Mouse (Mus musculus): Measurements from ENCODE around the gene Cfap97. TPM values are rescaled to one million over a fixed set of nuclear protein-coding genes. Genes with fewer than 3 reads are reported as not detected.

Gene Cfap97
- total RNA-seq, 2 experiments from 2014 or later = 21.4 to 22.8 TPM

DNA sequence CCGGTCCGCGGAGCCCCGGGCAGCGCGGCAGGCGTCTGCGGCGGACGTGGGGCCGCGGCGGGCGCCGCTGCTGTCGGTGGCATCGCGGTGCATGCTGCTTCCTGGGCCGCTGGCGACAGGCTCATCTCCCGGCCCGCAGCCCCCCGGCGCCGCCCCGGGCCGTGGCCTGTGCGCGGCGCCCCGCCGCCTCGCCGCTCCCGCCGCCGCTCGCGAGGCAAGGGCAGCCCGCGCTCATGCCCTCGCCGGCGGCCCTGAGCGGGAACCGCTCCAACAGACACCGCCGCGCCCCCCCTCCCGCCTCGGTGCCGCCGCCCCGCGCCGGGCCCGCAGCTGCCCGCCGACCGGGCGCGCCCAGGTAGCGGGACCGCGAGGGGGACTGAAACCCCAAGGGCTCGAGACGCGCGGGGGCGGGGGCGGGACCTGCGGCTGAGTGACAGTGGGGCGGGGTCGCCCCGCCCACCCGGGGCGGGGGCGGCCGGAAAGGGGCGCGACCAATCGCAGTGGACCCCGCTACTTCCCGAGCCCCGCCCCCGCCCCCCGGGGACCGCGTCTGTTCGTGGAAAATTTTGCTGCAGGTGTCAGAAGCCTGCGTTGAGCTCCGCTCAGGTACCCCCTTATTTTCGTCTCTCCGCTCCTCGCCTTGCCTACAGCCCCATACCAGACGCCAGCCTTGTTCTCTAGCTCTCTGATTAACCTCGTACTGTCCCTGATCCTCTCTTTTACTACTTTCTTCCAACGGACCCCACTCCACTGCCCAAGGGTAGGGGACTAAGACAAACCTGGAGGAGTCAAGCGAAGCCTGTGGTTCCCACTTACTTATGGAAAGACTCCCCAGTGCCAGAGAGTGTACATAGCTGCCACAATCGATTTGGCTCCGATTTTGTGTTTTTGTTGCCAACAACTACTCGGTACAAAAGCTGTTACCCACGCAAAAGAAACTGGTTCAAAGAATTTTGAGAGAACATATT lies 777 bp downstream of the Cfap97 start, which contains the start of gene Snx25:
TSS of gene Snx25 (minus strand) at position 96 of the 968 bp plus-strand sequence.
- intact Hi-C loops (cut with DNase I) = loop anchor here (1.0 to 10.0 kb wide), 3 partner anchors 10 to 178 kb away; partner anchors contain the start of genes 1700029J07Rik and Ufsp2
- peak; percentile 81 to 83 for DNase-seq (ENCODE audit: low spot score in 2 of 2)

DNA sequence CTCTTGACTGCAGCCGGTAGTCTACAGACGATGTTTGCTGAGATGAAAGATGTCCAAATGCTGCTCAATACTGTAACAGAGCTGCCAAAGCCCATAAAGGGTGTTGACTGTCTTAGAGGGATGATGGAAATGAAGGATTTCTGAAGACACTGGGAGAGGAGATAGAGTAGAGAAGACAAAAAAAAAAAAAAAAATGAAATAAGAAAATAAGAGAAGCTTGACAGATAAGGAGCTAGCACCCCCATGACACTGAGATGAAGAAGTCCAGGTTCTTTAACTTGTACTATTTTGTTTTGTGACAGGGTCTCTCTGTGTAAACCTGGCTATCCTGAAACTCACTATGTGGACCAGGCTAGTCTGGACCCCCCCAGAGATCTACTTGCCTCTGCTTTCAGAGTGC lies 1.5 kb downstream of the Cfap97 start:
- no peak for DNase-seq (ENCODE audit: low spot score in 2 of 2)
- intact Hi-C loops (cut with DNase I) = loop anchor here (1.0 to 10.0 kb wide), 3 partner anchors 9 to 178 kb away; partner anchors contain the start of genes 1700029J07Rik and Ufsp2

DNA sequence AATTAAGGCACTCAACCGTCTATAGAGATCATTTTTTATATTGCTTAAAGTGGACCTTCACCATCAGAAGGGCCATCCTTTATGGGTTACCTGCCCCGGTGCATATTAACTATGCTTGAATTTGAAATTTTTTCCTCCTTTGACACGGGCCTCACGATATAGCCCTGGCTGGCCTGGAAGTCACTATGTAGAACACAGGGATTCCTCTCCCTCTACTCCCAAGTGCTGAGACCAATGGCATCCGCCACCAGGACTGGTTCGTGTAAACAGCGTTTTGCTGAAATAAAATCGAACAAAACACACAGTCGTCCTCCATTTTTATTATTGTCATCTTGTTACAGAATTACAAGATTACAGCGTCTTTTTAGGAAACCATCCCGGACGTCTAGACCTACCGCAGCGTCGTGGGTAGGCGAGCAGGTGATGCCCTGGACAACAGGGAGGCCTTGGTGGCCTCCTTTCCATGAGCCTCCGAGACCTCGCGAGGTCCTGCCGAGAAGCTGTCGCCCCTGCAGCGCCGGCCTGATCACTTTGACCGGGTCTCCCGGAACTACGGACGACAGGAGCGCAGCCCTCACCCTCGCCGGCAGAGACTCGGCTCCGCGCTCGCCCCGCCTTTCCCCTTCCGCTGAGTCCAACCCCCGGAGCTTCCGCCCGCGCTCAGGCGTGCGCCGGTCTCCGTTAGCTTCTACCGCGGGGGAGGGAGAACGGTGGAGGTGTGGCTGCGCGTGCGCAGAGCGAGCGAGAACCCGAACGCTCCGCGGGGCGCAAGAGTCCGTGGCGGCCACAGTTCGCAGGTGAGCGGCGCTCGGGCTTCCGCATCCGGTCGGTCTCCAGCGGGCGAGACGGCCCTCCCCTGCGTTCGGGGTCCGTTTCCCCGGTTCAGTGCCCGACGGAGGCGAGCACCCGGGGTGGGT lies 11.6 kb downstream of the Cfap97 start:
- intact Hi-C loops (cut with DNase I) = loop anchor here (1.0 to 2.0 kb wide), 2 partner anchors 10 to 164 kb away; partner anchors contain the start of gene Lrp2bp
- DNase-seq (ENCODE audit: low spot score in 2 of 2) = peak; percentile 93 to 98

DNA sequence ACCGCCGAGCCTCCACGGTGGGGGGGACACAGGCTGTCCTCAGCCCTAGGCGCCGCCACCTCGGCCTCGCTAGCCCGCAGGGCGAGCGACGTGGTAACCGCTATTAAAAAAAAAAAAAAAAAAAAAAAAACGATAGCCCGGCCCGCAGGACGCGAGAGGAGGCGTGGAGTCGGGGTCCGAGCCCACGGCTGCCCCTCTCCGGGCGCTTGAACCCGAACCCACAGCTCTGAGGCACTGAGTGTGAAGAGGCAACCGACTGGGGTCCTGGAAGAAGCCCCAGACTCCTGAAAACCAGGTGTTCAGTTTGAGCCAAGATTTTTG lies 12.3 kb downstream of the Cfap97 start:
- no peak for DNase-seq (ENCODE audit: low spot score in 2 of 2)
- intact Hi-C loops (cut with DNase I) = loop anchor here (2.0 kb wide), 1 partner anchor 165 kb away; the partner anchor contains the start of gene Lrp2bp

DNA sequence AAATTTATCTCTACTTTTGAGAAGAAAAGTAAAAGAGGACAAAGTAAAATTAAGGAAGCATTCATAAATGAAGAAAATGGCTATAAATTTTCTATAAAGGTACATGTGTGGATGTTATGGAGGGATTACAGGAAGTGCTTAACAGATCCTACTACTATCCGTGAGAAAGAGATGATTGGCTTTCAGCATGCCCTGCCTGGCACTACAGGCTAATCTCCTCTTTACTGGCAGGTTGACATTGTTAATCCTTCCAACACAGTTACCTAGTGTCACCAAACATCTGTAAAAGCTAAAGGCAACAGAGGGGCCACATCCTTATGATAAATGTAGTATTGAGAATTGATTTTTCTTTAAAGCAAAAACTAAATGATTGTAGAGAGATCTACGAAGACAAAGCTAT lies 22.1 kb downstream of the Cfap97 start:
- no peak for DNase-seq (ENCODE audit: low spot score in 2 of 2)
- intact Hi-C loops (cut with DNase I) = no loop called here

DNA sequence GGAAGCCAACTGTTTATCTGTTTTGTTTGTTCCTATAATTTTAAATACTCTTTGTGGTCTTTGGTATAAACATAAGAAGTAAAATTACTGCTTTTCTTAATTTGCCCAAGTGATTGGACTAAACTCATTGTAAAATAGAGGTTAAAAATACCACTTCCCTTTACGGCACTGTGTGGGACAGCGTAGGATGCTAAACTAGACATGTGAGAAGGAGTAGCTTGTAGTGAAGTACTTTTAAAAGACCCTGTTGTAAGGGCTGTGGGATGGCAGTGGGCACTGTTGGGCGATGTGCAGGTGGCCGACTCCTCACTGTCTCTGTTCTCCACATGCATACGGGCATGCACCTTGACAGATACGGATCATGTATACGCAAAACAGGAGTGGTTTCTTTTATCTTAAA lies 28.6 kb downstream of the Cfap97 start:
- intact Hi-C loops (cut with DNase I) = loop anchor here (10.0 kb wide), 1 partner anchor 125 kb away; no protein-coding TSS in a partner anchor
- DNase-seq (ENCODE audit: low spot score in 2 of 2) = peak in 1 of 2 experiments; percentile 62

DNA sequence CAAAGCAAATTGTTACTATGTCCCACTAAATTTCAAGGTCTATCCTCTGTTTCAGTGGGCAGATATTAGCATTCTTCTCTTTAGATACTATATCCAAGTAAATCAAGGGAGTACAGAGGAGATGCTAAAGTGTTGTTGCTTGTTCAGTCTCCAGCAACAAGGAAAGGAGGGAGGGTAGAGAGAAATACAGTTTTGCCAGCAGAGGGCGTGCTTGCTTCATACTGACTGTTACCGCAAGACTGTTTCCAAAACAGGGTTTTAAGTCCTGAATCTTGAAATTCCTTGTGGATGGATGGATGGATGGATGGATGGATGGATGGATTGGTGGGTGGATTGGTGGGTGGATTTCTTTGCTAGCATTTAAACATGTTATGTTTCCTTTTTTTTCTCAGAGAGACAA lies 33.8 kb downstream of the Cfap97 start:
- DNase-seq (ENCODE audit: low spot score in 2 of 2) = peak; percentile 54 to 74
- intact Hi-C loops (cut with DNase I) = loop anchor here (1.0 to 10.0 kb wide), 2 partner anchors 52 to 119 kb away; no protein-coding TSS in a partner anchor

DNA sequence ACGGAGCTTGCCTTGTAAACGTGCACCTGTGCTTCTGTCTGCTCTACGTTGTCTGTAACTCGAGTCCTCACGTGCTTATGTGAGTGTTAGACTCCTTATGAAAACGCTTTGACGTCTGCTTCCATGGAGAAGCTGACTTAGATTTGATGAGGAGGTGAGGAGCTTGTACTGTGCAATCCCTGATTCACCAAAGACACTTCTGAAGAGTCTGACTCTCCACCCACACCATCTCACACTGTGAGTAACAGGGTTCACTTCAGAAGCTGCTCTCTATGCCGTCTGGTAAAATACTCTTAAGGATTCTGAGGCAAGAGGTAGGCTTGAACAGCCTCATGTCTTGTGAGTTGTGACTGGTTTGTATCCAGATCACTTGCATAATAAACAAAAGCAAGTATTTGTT lies 41.5 kb downstream of the Cfap97 start:
- intact Hi-C loops (cut with DNase I) = no loop called here
- no peak for DNase-seq (ENCODE audit: low spot score in 2 of 2)

DNA sequence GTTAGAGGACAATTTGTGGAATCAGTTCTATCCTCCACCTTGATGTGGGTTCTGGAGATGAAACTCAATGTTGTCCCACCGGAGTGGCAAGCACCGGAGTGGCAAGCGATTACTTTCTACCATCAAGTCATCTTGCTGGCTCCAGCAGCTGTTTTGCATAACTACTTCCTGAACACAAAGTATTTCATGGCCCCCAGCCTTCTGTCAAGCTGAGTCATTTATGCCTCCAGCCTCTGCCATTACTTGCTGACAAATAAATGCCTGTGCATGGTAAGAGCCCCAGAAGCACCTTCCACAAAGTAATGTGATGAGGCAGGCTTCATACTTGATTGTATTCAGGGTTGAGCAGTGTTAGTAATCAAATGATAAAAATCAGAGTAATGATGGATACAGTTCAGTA lies 45.3 kb downstream of the Cfap97 start:
- intact Hi-C loops (cut with DNase I) = no loop called here
- no peak for DNase-seq (ENCODE audit: low spot score in 2 of 2)

DNA sequence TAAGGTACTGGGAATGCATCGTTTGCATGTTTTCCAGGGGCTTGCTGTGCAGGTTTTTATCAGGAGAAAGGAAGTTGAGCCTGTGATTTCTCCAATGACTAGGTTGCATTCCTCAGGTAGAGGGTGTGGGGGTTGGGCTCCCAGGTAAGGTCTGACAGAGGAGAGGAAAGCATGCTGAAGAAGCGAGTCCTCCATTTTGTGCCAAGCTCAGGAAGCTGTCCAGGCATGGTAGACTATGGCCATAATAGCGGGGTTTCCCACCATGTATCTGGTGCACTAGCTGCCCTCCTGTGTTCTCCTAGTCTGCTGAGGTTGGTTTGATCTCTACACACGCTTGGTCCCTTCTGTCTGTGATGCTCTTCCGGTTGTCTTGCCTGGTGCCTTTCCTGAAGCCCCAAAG lies 46.1 kb downstream of the Cfap97 start:
- DNase-seq (ENCODE audit: low spot score in 2 of 2) = no peak
- intact Hi-C loops (cut with DNase I) = no loop called here

DNA sequence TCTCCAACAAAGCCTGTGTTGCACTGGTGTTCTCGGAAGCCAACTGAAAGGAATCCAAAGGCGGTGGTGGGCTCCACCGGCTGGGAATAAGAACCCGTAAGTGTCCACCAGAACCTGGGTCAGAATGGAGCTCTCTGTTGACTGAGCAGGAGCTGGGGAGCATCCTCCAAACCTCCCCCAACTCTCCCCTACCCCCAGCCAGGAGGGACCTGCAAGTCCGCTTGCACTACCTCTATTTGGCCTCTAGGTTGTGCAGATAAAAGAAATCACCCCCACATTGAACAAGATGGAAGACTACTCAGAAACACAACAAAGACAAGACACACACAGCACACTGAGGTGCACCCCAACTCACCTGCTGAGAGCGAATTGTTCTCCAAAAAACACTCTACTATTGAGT lies 50.8 kb downstream of the Cfap97 start:
- no peak for DNase-seq (ENCODE audit: low spot score in 2 of 2)
- intact Hi-C loops (cut with DNase I) = no loop called here

DNA sequence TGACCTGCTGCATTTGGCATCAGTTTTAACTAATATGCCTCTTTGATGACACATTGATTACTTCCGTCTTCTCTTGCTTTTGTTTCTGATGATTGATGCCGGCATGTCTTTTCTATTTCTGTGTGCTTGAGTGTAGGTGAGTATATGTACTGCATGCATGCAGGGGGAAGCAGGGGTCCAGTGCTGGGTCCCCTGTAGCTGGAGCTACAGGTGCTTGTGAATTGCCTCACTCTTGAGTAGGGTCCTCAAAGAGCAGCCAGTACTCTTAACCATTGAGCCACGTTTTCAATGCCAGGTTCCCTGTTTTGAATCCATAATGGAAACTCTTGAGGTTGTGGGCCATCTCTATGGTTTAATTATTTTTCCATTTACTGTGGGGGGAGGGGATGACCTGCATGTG lies 52.7 kb downstream of the Cfap97 start:
- intact Hi-C loops (cut with DNase I) = no loop called here

DNA sequence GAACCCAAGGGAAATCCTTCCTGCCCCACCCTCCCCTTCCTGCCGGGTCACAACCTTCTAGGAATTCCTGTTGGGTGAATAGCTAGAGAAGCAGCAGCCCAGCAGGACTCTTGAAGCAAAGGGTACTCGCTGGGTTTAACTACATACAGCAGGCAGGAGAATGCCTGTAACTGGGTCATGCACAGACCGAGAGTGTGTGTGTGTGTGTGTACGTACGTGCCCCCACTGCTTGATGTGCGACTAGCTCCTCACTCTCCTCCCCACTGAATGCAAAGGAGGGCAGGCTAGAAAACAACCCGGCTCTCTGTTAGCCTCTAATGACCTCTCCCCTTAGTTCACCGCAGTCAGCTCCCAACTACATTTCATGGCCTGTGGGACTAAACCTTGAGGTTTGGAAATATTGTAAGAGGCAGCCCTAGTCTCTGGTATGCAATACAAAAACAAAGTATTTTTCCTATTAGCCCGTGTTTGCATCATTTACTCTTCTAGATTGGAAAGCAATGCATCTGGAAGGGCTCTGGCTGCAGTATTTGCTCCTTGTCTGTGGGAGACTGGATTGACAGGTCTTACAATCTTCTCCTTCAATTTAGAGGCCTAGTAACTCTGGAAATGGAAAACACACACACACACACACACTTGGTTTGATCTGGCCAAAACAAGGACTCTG lies 53.5 kb downstream of the Cfap97 start:
- intact Hi-C loops (cut with DNase I) = no loop called here
- no peak for DNase-seq (ENCODE audit: low spot score in 2 of 2)

More for the DNA sequence above, 52.7 kb downstream of the Cfap97 start:
- no peak for DNase-seq (ENCODE audit: low spot score in 2 of 2)

DNA sequence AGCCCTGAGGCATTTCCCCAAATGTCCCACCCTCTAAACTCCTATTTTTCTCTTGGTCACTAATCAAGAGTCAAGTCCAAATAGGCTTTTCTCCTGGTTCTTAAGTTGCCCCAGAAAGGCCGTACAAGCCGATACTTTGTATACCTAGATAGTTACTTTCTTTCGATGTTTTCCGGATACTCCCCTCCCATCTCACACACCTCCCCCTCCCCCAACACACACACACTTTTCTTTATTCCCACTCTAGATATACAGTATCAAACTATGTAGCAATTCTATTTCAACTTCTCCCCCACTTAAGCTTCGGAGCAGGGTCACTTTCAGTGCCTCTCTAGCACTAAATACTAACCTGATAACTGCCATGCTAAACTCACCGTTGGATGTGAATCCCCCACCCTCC lies 54.5 kb downstream of the Cfap97 start:
- intact Hi-C loops (cut with DNase I) = no loop called here
- DNase-seq (ENCODE audit: low spot score in 2 of 2) = no peak

DNA sequence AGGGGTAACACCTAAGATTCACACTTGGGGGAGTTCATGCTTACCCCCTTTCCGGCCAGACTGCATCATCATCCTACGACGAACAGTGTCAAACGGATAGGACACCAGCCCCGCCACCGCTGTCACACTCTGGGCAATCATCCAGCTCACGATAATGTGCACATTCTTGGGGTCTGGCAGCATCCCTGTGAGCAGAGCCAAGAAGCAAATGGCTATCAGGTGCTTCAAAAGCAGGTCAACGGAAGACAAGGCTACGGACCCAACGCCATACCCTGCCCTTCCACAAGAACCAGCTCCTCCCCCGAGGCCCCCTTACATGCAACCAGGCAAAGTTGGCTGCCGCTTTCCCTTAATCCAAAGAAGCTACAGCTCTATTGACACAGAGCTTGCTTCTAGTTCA lies 56.8 kb downstream of the Cfap97 start:
- DNase-seq (ENCODE audit: low spot score in 2 of 2) = peak; percentile 40 to 58
- intact Hi-C loops (cut with DNase I) = no loop called here

DNA sequence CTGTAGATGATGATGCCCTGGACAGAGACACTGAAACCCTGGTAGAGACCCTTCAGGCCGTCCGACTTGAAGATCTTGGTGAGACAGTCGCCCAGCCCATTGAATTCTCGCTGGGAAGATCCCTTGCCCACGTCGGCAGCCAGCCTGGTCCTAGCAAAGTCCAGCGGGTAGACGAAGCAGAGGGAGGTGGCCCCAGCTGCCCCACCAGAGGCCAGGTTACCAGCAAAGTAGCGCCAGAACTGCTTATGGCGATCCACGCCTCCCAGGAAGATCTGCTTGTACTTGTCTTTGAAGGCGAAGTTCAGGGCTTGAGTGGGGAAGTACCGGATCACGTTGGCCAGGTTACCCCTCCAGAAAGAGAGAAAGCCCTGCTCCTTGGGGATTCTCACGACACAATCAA lies 57.5 kb downstream of the Cfap97 start:
- no peak for DNase-seq (ENCODE audit: low spot score in 2 of 2)
- intact Hi-C loops (cut with DNase I) = no loop called here

DNA sequence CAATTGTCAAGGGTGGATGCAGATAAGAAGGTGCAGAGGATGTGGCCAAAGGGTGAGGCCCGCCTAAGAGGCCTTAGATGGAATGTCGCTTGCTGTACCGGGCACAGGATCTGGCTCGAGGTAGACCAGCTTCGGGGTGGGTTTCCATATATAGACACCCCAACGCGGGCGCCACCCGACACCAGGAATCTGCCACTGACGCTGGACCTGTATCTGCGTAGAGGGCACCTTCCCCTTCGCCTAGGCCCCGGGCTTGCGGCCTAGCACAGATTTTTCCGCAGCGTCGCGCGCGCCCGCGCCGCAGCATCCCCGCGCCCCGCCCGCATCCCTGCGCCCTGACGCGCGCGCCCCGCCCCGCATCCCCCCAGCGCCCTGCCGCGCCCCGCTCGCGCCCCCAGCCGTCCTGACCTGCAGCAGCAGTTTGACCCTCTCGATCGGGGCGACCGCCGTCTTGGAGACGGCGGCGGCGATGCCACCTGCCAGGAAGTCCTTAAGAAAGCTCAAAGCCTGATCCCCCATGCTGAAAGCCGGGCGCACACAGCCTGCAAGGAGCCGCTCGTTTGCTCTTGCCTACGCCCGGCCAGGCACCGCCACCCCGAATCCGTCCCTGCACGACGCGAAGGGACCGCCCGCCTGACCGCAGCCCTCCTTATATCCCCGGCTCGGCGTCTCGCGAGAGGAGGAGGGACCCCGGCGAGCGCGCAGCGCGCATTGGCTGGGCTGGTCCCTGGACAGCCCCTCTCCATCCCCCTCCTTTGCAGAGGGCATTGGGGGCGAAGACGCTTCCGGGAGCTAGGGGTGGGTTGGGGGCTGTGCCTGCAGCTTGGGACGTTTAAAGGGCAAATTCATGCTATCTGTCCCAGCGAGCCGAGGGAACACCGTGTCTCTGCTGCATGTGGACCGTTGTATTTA lies 59.1 kb downstream of the Cfap97 start, which contains the start of gene Slc25a4:
TSS of gene Slc25a4 (minus strand) at position 881 of the 912 bp plus-strand sequence.
- intact Hi-C loops (cut with DNase I) = no loop called here

DNA sequence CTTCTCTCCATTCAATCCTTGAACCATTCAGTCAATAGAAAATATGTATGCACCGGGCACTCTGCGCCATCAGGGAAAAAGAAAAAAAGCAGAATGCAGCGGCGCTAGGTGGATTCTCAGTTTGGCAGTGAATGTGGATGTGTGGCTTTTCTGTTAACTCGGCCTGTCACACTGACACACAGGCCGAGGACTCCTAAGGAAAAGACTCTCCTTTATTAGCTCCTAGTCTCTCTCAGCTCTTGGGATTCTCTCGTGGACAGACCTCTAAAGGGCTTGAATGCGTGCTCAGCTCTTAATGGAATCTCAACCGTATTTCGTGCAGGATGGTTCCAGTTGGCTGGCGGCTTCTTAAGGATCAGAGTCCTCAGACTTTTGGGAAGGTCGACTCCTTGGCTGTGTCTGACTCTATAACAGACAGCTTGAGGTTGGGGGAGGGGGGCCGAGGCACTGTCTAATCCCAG lies 60.1 kb downstream of the Cfap97 start:
- DNase-seq (ENCODE audit: low spot score in 2 of 2) = peak; percentile 49 to 61

More for the DNA sequence above, 59.1 kb downstream of the Cfap97 start, which contains the start of gene Slc25a4:
- peak; percentile 96 to 98 for DNase-seq (ENCODE audit: low spot score in 2 of 2)

More for the DNA sequence above, 60.1 kb downstream of the Cfap97 start:
- intact Hi-C loops (cut with DNase I) = no loop called here

Data from left cerebral cortex, postnatal 25 days (tissue).